Mouse (Mus musculus) ES-Bruce4 (cell line): Measurements from ENCODE around the gene Rtkn2.

Experiments
- CTCF ChIP-seq: IDR thresholded peaks from one replicate; pipeline ENCODE4 v1.8.1; 2011; ENCODE audit warnings: low read depth, low read length
- EP300 ChIP-seq: IDR thresholded peaks from 2 replicates; pipeline ENCODE4 v1.6.1; 2011; ENCODE audit warnings: low read depth, low read length; ENCODE audit not compliant: insufficient read depth
- POLR2A ChIP-seq: IDR thresholded peaks from one replicate; pipeline ENCODE4 v1.8.1; 2011; ENCODE audit warnings: low read length; ENCODE audit not compliant: insufficient read depth

DNA sequence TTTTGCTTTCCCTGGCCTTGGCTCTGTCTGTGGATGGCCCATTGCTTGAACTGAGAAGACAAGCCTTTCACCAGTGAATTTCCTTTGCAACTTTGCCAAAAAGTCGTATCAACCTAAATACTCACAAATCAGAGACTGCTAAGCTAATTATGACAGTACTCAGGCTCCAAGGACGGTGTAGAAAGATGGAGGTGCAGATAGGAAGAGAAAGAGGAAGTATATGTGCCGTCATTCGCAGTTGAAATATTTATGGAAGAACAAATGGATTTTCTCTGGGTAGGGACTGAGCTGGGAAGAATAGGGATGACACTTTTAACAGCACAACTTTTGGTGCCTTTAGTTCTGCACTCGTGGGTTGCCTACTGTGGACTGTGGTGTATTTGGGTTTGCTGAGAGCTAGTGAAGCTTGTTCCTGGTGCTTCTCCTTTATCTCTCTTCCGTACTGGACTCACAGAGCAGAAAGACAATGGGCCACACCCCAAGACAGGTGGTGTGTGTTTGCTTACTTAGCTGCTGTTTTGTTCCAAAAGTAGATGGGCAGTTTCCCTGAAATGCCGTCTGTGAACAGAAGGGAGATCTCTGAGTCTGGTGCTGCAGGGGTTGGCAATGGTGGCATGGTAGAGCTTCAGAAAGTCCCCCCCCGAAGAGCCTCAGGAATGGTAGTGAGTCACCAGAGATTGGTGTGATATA is 29.2 kb upstream of the Rtkn2 start:
- no peak for TF ChIP-seq CTCF
- TF ChIP-seq POLR2A: no peak
- TF ChIP-seq EP300: no peak
